Mouse (Mus musculus): Measurements from ENCODE around the gene Amot. TPM values are rescaled to one million over a fixed set of nuclear protein-coding genes. Genes with fewer than 3 reads are reported as not detected.

Gene Amot
- total and polyA plus RNA-seq, 3 experiments = not detected

- in situ Hi-C loops (cut with MboI; ENCODE audit: low pct_ligation_motif_present, low pct_unique_long_range_greater_than_20kb, low sequenced_read_pairs) (no loop called here), dilution Hi-C loops (cut with MboI; ENCODE audit: extremely low pct_ligation_motif_present, extremely low pct_unique_long_range_greater_than_20kb, low sequenced_read_pairs) (no loop called here)
- TF ChIP-seq EP300 (IDR thresholded peaks at IDR 0.05; ENCODE audit: low read length) (no peak), RCOR1 (conservative IDR thresholded peaks at IDR 0.05; ENCODE audit: low read depth, low read length) (no peak), NRF1 (IDR thresholded peaks at IDR 0.05; ENCODE audit: low read depth, low read length) (no peak), SMC3 (IDR thresholded peaks at IDR 0.05; ENCODE audit: low read depth, low read length) (no peak), RAD21 (IDR thresholded peaks at IDR 0.05; ENCODE audit: low read depth, low read length) (no peak), E2F4 (IDR thresholded peaks at IDR 0.05; ENCODE audit: insufficient replicate concordance, low read depth, low read length) (no peak), ETS1 (conservative IDR thresholded peaks at IDR 0.05; ENCODE audit: low read depth, low read length) (no peak), ZC3H11A (IDR thresholded peaks at IDR 0.05; ENCODE audit: low read depth, low read length) (no peak), IRF4 (IDR thresholded peaks at IDR 0.05; ENCODE audit: low read depth, low read length) (no peak), MXI1 (IDR thresholded peaks at IDR 0.05; ENCODE audit: low read depth, low read length) (no peak), POLR2AphosphoS2 (IDR thresholded peaks at IDR 0.05; ENCODE audit: low read depth, low read length) (no peak), SIN3A (IDR thresholded peaks at IDR 0.05; ENCODE audit: low read length) (no peak), UBTF (IDR thresholded peaks at IDR 0.05; ENCODE audit: low read depth, low read length) (no peak), MYC (IDR thresholded peaks at IDR 0.05; ENCODE audit: low read depth, low read length) (no peak), HCFC1 (IDR thresholded peaks at IDR 0.05; ENCODE audit: low read depth, low read length) (no peak), MAFK (IDR thresholded peaks at IDR 0.05; ENCODE audit: insufficient replicate concordance, low read length) (no peak)
- H3K27me3 ChIP-seq (replicated peaks) = no peaks in the 10 kb centered on the region
- no peak overlapping the region for H3K9ac ChIP-seq (ENCODE audit: insufficient read depth, low read depth)
- no peaks in the 10 kb centered on the region for H3K36me3 ChIP-seq (replicated peaks in 1 of 2; ENCODE audit: control insufficient read depth in 1 of 2, insufficient read depth in 1 of 2, low read length in 1 of 2)
- H3K4me1 ChIP-seq (ENCODE audit: control insufficient read depth in 1 of 2, insufficient read depth in 2 of 2) = no peaks in the 10 kb centered on the region
- H3K9me3 ChIP-seq (replicated peaks; ENCODE audit: low read length) = peaks cover 11% of the 10 kb centered on the region
- no peaks in the 10 kb centered on the region for H3K79me2 ChIP-seq (replicated peaks; ENCODE audit: control insufficient read depth, extremely low read depth, insufficient read depth, poor library complexity, severe bottlenecking)
- H3K4me3 ChIP-seq (replicated peaks in 1 of 3; ENCODE audit: low read depth in 2 of 3, low read length in 2 of 3, poor library complexity in 1 of 3) = no peak overlapping the region
- H3K27ac ChIP-seq (ENCODE audit: insufficient read depth, low read depth) = no peak overlapping the region
- no peak overlapping the region for H3K4me2 ChIP-seq (ENCODE audit: insufficient read depth, low read depth, poor library complexity, severe bottlenecking)
- DNase-seq (ENCODE audit: extremely low read depth) = no peak
These were observed 74.0 kb downstream of the Amot start for GRCm38 (mm10) chrX:145430836-145431570.

GRCm38 (mm10) chrX:145428811-145429210 is 76.2 kb downstream of the Amot start:
- dilution Hi-C loops (cut with MboI; ENCODE audit: extremely low pct_ligation_motif_present, extremely low pct_unique_long_range_greater_than_20kb, low sequenced_read_pairs) = no loop called here

More at GRCm38 (mm10) chrX:145428811-145429210, 76.2 kb downstream of the Amot start:
- no peaks in the 10 kb centered on the region for H3K27me3 ChIP-seq (replicated peaks)
- in situ Hi-C loops (cut with MboI; ENCODE audit: low pct_ligation_motif_present, low pct_unique_long_range_greater_than_20kb, low sequenced_read_pairs) = no loop called here
- no peak overlapping the region for H3K9ac ChIP-seq (ENCODE audit: insufficient read depth, low read depth)
- H3K9me3 ChIP-seq (replicated peaks; ENCODE audit: low read length) = peaks cover 8% of the 10 kb centered on the region
- no peak for TF ChIP-seq MEF2A (IDR thresholded peaks at IDR 0.05; ENCODE audit: borderline replicate concordance, low read depth, low read length)
- no peak for TF ChIP-seq KAT2A (IDR thresholded peaks at IDR 0.05; ENCODE audit: insufficient replicate concordance, low read length)
- TF ChIP-seq CHD1 (IDR thresholded peaks at IDR 0.05; ENCODE audit: low read depth, low read length) = no peak
- TF ChIP-seq ETS1 (conservative IDR thresholded peaks at IDR 0.05; ENCODE audit: low read depth, low read length) = no peak
- no peak for TF ChIP-seq MXI1 (IDR thresholded peaks at IDR 0.05; ENCODE audit: low read depth, low read length)
- TF ChIP-seq BHLHE40 (IDR thresholded peaks at IDR 0.05; ENCODE audit: low read depth, low read length) = no peak
- H3K27ac ChIP-seq (ENCODE audit: insufficient read depth, low read depth) = no peak overlapping the region
- H3K4me2 ChIP-seq (ENCODE audit: insufficient read depth, low read depth, poor library complexity, severe bottlenecking) = no peak overlapping the region
- H3K4me1 ChIP-seq (ENCODE audit: control insufficient read depth in 1 of 2, insufficient read depth in 2 of 2) = no peaks in the 10 kb centered on the region
- DNase-seq (ENCODE audit: extremely low read depth) = no peak
- no peak overlapping the region for H3K4me3 ChIP-seq (replicated peaks in 1 of 3; ENCODE audit: low read depth in 2 of 3, low read length in 2 of 3, poor library complexity in 1 of 3)
- no peaks in the 10 kb centered on the region for H3K79me2 ChIP-seq (replicated peaks; ENCODE audit: control insufficient read depth, extremely low read depth, insufficient read depth, poor library complexity, severe bottlenecking)
- H3K36me3 ChIP-seq (replicated peaks in 1 of 2; ENCODE audit: control insufficient read depth in 1 of 2, insufficient read depth in 1 of 2, low read length in 1 of 2) = no peaks in the 10 kb centered on the region
